Mouse (Mus musculus) kidney, adult 11 months (tissue): Measurements from ENCODE around the gene Tarm1.

Experiments
- DNase-seq: peaks from one replicate; pipeline ENCODE4 v3.0.0; 2022

Gene Tarm1

GRCm38 (mm10) chr7:3439984-3440383 is 62.4 kb downstream of the Tarm1 start:
- DNase-seq = no peak

GRCm38 (mm10) chr7:3437941-3438340 is 64.5 kb downstream of the Tarm1 start:
- no peak for DNase-seq
